Mouse (Mus musculus): ENCODE measurements around the gene Gm42878. TPM values are rescaled to one million over a fixed set of nuclear protein-coding genes. Genes with fewer than 3 reads are reported as not detected.

The Gm42878 gene
- total and polyA plus RNA-seq, 2 experiments = 0.09 TPM; not detected in 1

- Histone ChIP-seq H3K4me1 (ENCODE audit: control insufficient read depth, insufficient read depth, low read length) (peaks cover 54% of the 10 kb centered on the region), H3K36me3 (ENCODE audit: control insufficient read depth, insufficient read depth, low read length) (peaks cover 11% of the 10 kb centered on the region), H3K79me2 (ENCODE audit: control insufficient read depth, insufficient read depth, low read length) (peaks cover 46% of the 10 kb centered on the region), H3K9ac (ENCODE audit: low read depth, low read length) (no peak overlapping the region; the same call in 1 of the 2 replicates), H3K27ac (replicated peaks; ENCODE audit: insufficient read depth, low read depth, low read length) (peak overlapping the region; percentile 95), H3K4me3 (ENCODE audit: insufficient read depth, low read depth, low read length) (no peak overlapping the region), H3K27me3 (ENCODE audit: control insufficient read depth, insufficient read depth, low read length) (no peaks in the 10 kb centered on the region)
- TF ChIP-seq POLR2A (IDR thresholded peaks at IDR 0.05; ENCODE audit: extremely low read depth, insufficient read depth, low read length) (no peak), CTCF (IDR thresholded peaks at IDR 0.05; ENCODE audit: low read depth, low read length) (no peak)
- no peak for DNase-seq (ENCODE audit: extremely low read depth, low read depth, low spot score)
- 68% methylated on average over 10 of the region's 10 CpGs for WGBS
These were observed 39.7 kb upstream of the Gm42878 start for GRCm38 (mm10) chr5:121585005-121585404.

GRCm38 (mm10) chr5:121583765-121584501 lies 38.7 kb upstream of the Gm42878 start:
- H3K4me3 ChIP-seq (ENCODE audit: insufficient read depth, low read depth, low read length) = peak overlapping the region; percentile 13
- H3K27ac ChIP-seq (replicated peaks; ENCODE audit: insufficient read depth, low read depth, low read length) = peak overlapping the region; percentile 95

GRCm38 (mm10) chr5:121581945-121582344 lies 36.7 kb upstream of the Gm42878 start:
- DNase-seq (ENCODE audit: extremely low read depth, low read depth, low spot score) = peak; percentile 88
- 33% methylated on average over 8 of the region's 8 CpGs for WGBS
- Histone ChIP-seq H3K79me2 (ENCODE audit: control insufficient read depth, insufficient read depth, low read length) (peaks cover 21% of the 10 kb centered on the region), H3K9ac (ENCODE audit: low read depth, low read length) (peak overlapping the region; percentile 35; the same call in 1 of the 2 replicates), H3K4me1 (ENCODE audit: control insufficient read depth, insufficient read depth, low read length) (peaks cover 30% of the 10 kb centered on the region), H3K27ac (replicated peaks; ENCODE audit: insufficient read depth, low read depth, low read length) (peak overlapping the region; percentile 62), H3K4me3 (ENCODE audit: insufficient read depth, low read depth, low read length) (no peak overlapping the region), H3K27me3 (ENCODE audit: control insufficient read depth, insufficient read depth, low read length) (no peaks in the 10 kb centered on the region), H3K36me3 (ENCODE audit: control insufficient read depth, insufficient read depth, low read length) (peaks cover 39% of the 10 kb centered on the region)
- TF ChIP-seq POLR2A (IDR thresholded peaks at IDR 0.05; ENCODE audit: extremely low read depth, insufficient read depth, low read length) (no peak), CTCF (IDR thresholded peaks at IDR 0.05; ENCODE audit: low read depth, low read length) (no peak)

More at GRCm38 (mm10) chr5:121583765-121584501, 38.7 kb upstream of the Gm42878 start:
- Histone ChIP-seq H3K9ac (ENCODE audit: low read depth, low read length) (peak overlapping the region; percentile 48), H3K27me3 (ENCODE audit: control insufficient read depth, insufficient read depth, low read length) (no peaks in the 10 kb centered on the region), H3K36me3 (ENCODE audit: control insufficient read depth, insufficient read depth, low read length) (peaks cover 21% of the 10 kb centered on the region), H3K4me1 (ENCODE audit: control insufficient read depth, insufficient read depth, low read length) (peaks cover 48% of the 10 kb centered on the region), H3K79me2 (ENCODE audit: control insufficient read depth, insufficient read depth, low read length) (peaks cover 39% of the 10 kb centered on the region)
- WGBS = 17% methylated on average over 12 of the region's 12 CpGs
- peak; percentile 98 for DNase-seq (ENCODE audit: extremely low read depth, low read depth, low spot score)
- no peak for TF ChIP-seq POLR2A (IDR thresholded peaks at IDR 0.05; ENCODE audit: extremely low read depth, insufficient read depth, low read length)
- TF ChIP-seq CTCF (IDR thresholded peaks at IDR 0.05; ENCODE audit: low read depth, low read length) = peak; percentile 86

- no peaks in the 10 kb centered on the region for H3K27me3 ChIP-seq (ENCODE audit: control insufficient read depth, insufficient read depth, low read length)
- H3K4me3 ChIP-seq (ENCODE audit: insufficient read depth, low read depth, low read length) = no peak overlapping the region
- no peak for TF ChIP-seq CTCF (IDR thresholded peaks at IDR 0.05; ENCODE audit: low read depth, low read length)
- no peak for TF ChIP-seq POLR2A (IDR thresholded peaks at IDR 0.05; ENCODE audit: extremely low read depth, insufficient read depth, low read length)
- WGBS = 61% methylated on average over 11 of the region's 11 CpGs
- peaks cover 3% of the 10 kb centered on the region for H3K4me1 ChIP-seq (ENCODE audit: control insufficient read depth, insufficient read depth, low read length)
- no peak overlapping the region for H3K9ac ChIP-seq (ENCODE audit: low read depth, low read length)
- no peak overlapping the region for H3K27ac ChIP-seq (replicated peaks; ENCODE audit: insufficient read depth, low read depth, low read length)
- DNase-seq (ENCODE audit: extremely low read depth, low read depth, low spot score) = no peak
- H3K79me2 ChIP-seq (ENCODE audit: control insufficient read depth, insufficient read depth, low read length) = peaks cover 8% of the 10 kb centered on the region
- peaks cover 80% of the 10 kb centered on the region for H3K36me3 ChIP-seq (ENCODE audit: control insufficient read depth, insufficient read depth, low read length)
These were observed 31.7 kb upstream of the Gm42878 start for GRCm38 (mm10) chr5:121576927-121577488.

- Histone ChIP-seq H3K9ac (ENCODE audit: low read depth, low read length) (no peak overlapping the region), H3K36me3 (ENCODE audit: control insufficient read depth, insufficient read depth, low read length) (peaks cover 87% of the 10 kb centered on the region), H3K27me3 (ENCODE audit: control insufficient read depth, insufficient read depth, low read length) (no peaks in the 10 kb centered on the region), H3K27ac (replicated peaks; ENCODE audit: insufficient read depth, low read depth, low read length) (no peak overlapping the region), H3K4me3 (ENCODE audit: insufficient read depth, low read depth, low read length) (no peak overlapping the region), H3K4me1 (ENCODE audit: control insufficient read depth, insufficient read depth, low read length) (no peaks in the 10 kb centered on the region), H3K79me2 (ENCODE audit: control insufficient read depth, insufficient read depth, low read length) (peaks cover 3% of the 10 kb centered on the region)
- WGBS = 95% methylated on average over 11 of the region's 11 CpGs
- TF ChIP-seq POLR2A (IDR thresholded peaks at IDR 0.05; ENCODE audit: extremely low read depth, insufficient read depth, low read length) (no peak), CTCF (IDR thresholded peaks at IDR 0.05; ENCODE audit: low read depth, low read length) (no peak)
- no peak for DNase-seq (ENCODE audit: extremely low read depth, low read depth, low spot score)
These were observed 30.6 kb upstream of the Gm42878 start for GRCm38 (mm10) chr5:121575867-121576266.

GRCm38 (mm10) chr5:121574145-121574544 lies 28.9 kb upstream of the Gm42878 start:
- H3K27me3 ChIP-seq (ENCODE audit: control insufficient read depth, insufficient read depth, low read length) = no peaks in the 10 kb centered on the region
- peaks cover 87% of the 10 kb centered on the region for H3K36me3 ChIP-seq (ENCODE audit: control insufficient read depth, insufficient read depth, low read length)
- no peak for DNase-seq (ENCODE audit: extremely low read depth, low read depth, low spot score)

More at GRCm38 (mm10) chr5:121574145-121574544, 28.9 kb upstream of the Gm42878 start:
- Histone ChIP-seq H3K4me3 (ENCODE audit: insufficient read depth, low read depth, low read length) (no peak overlapping the region), H3K4me1 (ENCODE audit: control insufficient read depth, insufficient read depth, low read length) (no peaks in the 10 kb centered on the region), H3K9ac (ENCODE audit: low read depth, low read length) (no peak overlapping the region), H3K27ac (replicated peaks; ENCODE audit: insufficient read depth, low read depth, low read length) (no peak overlapping the region), H3K79me2 (ENCODE audit: control insufficient read depth, insufficient read depth, low read length) (no peaks in the 10 kb centered on the region; the same call in 1 of the 2 replicates)
- 88% methylated on average over 13 of the region's 13 CpGs for WGBS
- TF ChIP-seq POLR2A (IDR thresholded peaks at IDR 0.05; ENCODE audit: extremely low read depth, insufficient read depth, low read length) = no peak
- no peak for TF ChIP-seq CTCF (IDR thresholded peaks at IDR 0.05; ENCODE audit: low read depth, low read length)
